Mouse (Mus musculus) heart, postnatal 10 days (tissue): ENCODE measurements around the gene Elk3. TPM values are rescaled to one million over a fixed set of nuclear protein-coding genes. Genes with fewer than 3 reads are reported as not detected.

Source experiments
- DNase-seq, 2 experiments: peaks; one replicate each; pipeline ENCODE4 v3.0.0; 2021
- intact Hi-C: fragments of 180-260 bp; cut with DNase I; formaldehyde crosslinking; loops from one replicate; pipeline ENCODE4 v1.15.1; 2025
- total RNA-seq, 2 experiments: library from RNA; stranded (reverse); gene quantifications; 2 replicates each; pipeline ENCODE4 v1.2.3; 2021

Elk3 gene
- total RNA-seq, 2 experiments from 2014 or later = 106 to 115 TPM

DNA sequence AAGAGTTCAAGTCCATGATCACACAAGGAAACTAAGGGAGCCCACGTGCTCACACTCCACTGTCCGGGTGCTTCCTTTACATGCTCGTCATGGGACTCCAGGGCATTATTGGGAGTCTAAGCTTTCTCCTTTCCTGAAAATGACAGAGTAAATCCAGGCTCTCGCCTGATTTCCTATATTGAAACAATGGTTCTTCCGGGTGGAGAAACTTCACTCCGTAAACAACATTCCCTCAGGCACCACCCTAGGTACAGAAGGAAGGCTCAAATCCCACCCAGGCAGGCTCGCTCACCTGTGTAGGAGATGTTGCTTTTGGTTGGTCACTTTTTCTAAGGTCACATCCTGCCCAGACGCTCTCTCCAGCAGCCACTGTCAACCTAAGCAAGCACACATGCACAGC lies 9.1 kb downstream of the Elk3 start:
- intact Hi-C loops = no loop called here
- no peak for DNase-seq

- DNase-seq = no peak
- intact Hi-C loops = loop anchor here (2.0 to 10.0 kb wide), 2 partner anchors 39 to 247 kb away; partner anchors contain the start of genes Amdhd1 and Ccdc38
These were observed 12.7 kb downstream of the Elk3 start for GRCm38 (mm10) chr10:93298208-93298607.

DNA sequence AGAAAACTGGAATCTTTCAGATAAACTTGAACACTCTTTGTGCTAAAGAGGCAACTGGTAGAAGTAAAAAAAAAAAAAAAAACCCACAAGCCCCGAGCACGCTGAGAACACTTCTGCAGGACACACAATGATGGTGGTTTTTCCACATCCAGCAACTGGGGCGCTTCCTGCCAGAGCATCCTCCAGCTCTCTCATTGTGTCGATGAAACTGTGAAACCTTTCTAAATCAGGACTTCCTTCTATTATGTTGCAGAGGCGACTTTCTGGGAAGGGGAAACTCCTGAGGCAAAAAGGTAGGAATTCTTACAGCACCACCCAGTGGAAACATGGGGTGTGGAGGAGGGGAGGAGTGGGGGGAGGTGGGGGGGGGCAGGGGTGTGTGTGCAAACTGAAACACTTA lies 13.2 kb downstream of the Elk3 start:
- intact Hi-C loops = loop anchor here (2.0 to 10.0 kb wide), 2 partner anchors 39 to 247 kb away; partner anchors contain the start of genes Amdhd1 and Ccdc38
- peak in 1 of 2 experiments; percentile 55 for DNase-seq

GRCm38 (mm10) chr10:93294547-93295219 lies 16.3 kb downstream of the Elk3 start:
- no peak for DNase-seq
- intact Hi-C loops = loop anchor here (1.0 to 10.0 kb wide), 3 partner anchors 13 to 250 kb away; partner anchors contain the start of genes Amdhd1 and Ccdc38

DNA sequence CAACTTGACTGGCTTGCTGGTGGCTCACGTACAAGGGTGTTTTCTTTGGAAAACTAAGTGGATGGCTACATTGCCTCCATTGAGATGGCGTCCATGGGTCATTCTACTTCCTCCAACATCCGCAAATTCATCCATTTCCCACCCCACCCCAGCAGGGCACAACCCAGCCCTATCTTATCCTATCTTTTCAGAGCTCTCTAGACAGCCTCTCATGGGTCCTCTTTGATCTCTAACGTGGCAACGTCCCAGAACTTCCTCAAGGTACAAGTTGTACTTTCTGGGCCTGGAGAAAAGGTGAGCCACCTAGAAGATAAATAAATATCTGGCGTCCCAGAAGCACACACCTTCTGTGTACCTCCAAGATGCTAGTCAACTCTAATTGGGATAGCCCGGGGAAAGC lies 17.3 kb downstream of the Elk3 start:
- intact Hi-C loops = loop anchor here (1.0 to 10.0 kb wide), 4 partner anchors 14 to 251 kb away; partner anchors contain the start of genes Amdhd1 and Ccdc38
- no peak for DNase-seq

DNA sequence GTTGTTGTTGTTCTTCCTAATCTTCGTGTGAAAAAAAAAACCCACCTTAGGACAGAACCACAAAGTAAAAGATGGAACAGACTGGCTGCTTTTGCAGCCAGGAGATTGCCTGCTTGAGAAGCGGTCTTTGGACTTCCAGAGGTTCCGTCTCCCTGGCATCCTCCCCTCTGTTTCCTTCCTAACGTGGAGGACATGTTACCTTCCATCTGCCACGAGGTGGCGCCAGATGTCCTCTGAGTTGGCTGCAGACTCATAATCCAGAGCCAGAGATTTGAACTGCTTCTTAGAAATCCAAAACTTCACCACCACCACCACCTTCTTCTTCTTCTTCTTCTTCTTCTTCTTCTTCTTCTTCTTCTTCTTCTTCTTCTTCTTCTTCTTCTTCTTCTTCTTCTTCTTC lies 19.1 kb downstream of the Elk3 start:
- peak; percentile 90 to 94 for DNase-seq
- intact Hi-C loops = loop anchor here (1.0 to 10.0 kb wide), 5 partner anchors 80 to 253 kb away; partner anchors contain the start of genes Amdhd1 and Ccdc38

DNA sequence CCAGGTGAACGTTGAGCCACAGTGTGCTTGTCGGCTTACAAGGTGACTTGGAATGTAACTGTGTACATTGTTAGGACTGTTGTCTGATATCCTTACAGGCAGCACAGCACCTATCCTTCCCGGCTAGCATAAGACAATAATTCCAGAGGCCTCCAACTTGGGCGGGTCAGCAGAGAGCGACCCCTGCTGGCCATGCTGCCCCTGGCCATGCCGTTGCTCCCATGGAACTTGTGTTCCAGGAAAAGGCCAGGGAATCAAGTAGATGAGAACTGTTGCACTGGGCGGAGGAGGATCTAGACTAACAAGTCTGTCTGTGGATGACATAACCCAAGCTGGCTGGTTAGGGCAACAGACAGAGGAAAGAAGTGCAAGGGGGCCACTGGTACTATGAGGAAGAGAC lies 19.6 kb downstream of the Elk3 start:
- intact Hi-C loops = loop anchor here (1.0 to 10.0 kb wide), 4 partner anchors 81 to 253 kb away; partner anchors contain the start of genes Amdhd1 and Ccdc38
- DNase-seq = peak; percentile 73 to 79

GRCm38 (mm10) chr10:93289404-93289803 lies 21.5 kb downstream of the Elk3 start:
- DNase-seq = no peak
- intact Hi-C loops = loop anchor here (10.0 kb wide), 1 partner anchor 225 kb away; no protein-coding TSS in a partner anchor

DNA sequence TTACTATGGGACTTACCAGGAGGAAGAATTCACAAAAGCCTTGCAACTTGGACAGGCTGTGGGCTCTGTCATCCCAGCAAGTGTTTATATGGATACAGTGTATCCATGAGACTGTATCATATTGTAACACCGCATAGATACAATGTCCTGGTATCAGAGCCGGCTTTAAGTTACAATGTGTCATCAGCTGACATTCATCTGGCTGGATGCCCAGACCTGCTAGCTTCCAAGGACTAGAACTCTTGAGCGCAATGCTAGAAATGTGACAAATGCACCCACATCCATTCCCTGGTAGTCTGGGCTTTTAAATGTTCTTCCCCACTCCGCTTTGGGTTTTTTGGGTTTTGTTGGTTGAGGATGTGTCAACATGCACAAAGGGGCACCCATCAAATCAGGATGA lies 22.6 kb downstream of the Elk3 start:
- intact Hi-C loops = loop anchor here (10.0 kb wide), 1 partner anchor 224 kb away; no protein-coding TSS in a partner anchor
- peak in 1 of 2 experiments; percentile 65 for DNase-seq

DNA sequence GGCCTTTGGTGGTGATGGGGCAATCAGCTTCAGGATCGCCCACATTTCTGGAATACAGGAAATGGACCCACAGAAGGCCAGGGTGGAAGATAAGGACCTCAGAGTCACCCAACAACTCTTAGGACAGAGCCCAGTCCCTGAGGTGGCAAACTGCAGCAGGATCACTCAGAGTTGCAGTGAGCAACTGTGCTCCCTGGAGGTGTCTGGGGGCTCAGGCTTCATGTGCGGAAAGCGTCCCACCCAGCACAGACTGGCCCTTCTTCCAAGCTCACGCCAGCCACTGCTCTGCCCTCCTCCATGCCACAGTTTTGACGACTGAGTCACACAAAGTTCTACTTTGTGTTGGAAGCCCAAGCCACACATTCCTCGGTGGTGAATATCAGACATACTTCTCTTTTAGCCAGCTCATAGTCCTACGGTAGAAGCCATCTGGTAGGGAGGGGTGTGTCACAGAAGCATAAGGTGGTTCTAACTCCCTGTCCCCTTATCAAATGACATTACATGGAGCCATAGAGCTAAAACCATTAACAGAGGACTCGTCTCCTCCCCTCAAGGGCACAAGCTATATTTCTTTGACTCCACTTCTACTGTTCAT lies 23.3 kb downstream of the Elk3 start:
- intact Hi-C loops = loop anchor here (10.0 kb wide), 1 partner anchor 223 kb away; no protein-coding TSS in a partner anchor
- no peak for DNase-seq

DNA sequence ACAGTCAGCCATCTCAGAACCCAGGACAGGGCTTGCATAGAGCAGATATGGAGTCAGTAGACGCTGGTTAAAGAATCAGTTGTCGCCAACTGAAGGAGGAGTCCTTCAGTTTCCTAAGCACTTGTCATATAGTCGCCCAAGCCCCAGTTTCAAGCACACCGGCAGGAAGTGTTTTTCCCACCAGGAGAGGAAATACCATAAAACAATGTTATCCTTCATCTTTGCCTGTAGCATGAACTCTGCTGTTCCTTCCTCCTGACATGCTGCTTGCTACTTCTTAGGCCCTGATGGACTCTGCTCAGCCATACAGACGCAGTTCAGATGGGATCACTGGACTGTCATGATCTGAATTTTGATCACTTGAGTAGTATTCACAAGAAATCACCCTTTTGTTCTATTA lies 25.4 kb downstream of the Elk3 start:
- intact Hi-C loops = loop anchor here (10.0 kb wide), 1 partner anchor 221 kb away; no protein-coding TSS in a partner anchor
- DNase-seq = no peak

GRCm38 (mm10) chr10:93283258-93283657 lies 27.7 kb downstream of the Elk3 start:
- no peak for DNase-seq
- intact Hi-C loops = loop anchor here (10.0 kb wide), 1 partner anchor 218 kb away; no protein-coding TSS in a partner anchor

GRCm38 (mm10) chr10:93282526-93282964 lies 28.4 kb downstream of the Elk3 start:
- peak; percentile 77 for DNase-seq
- intact Hi-C loops = loop anchor here (10.0 kb wide), 1 partner anchor 218 kb away; no protein-coding TSS in a partner anchor

- intact Hi-C loops = loop anchor here (10.0 kb wide), 1 partner anchor 216 kb away; no protein-coding TSS in a partner anchor
- DNase-seq = no peak
These were observed 29.8 kb downstream of the Elk3 start for GRCm38 (mm10) chr10:93281092-93281491.

DNA sequence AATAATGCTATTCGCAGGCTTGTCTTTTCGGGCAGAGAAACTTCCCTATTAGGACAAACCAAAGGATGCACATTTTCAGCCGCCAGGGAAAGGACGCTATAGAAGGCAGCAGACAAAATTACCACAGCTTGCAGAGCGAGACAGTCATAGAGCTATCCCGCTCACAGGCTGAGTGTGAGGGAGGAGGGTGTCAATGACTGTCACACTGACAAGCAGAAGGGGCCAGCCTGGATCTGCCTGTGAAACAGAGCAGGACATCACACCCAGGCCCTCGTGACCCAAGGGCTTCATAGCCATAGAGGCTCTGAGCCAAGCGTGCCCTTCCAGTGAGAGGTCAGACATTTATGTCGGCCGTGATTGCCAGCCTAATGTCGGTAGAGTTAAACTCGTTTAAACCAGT lies 30.3 kb downstream of the Elk3 start:
- no peak for DNase-seq

GRCm38 (mm10) chr10:93279062-93279461 lies 31.9 kb downstream of the Elk3 start:
- intact Hi-C loops = no loop called here
- DNase-seq = no peak

More for the DNA sequence above, 30.3 kb downstream of the Elk3 start:
- intact Hi-C loops = loop anchor here (10.0 kb wide), 1 partner anchor 216 kb away; no protein-coding TSS in a partner anchor

DNA sequence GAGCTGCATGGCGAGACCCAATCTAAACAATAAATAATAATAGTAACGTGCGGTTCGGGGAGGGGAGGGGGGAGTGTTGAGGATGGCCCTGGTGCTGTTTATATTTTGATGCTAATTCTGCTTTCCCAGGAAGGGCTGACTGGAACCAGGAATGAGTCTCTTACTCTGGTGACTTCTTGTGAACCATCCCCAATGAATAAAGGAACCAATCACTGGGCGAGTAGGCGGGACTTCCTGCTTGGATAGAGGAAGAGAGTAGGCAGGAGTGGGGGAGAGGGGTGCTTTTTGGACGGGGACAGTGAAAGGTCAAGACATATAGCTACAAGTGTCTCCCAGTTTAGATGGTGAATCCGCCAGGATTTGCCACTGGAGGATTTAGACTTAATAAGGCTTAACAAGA lies 32.6 kb downstream of the Elk3 start:
- intact Hi-C loops = no loop called here

GRCm38 (mm10) chr10:93276857-93277256 lies 34.1 kb downstream of the Elk3 start:
- intact Hi-C loops = no loop called here

More for the DNA sequence above, 32.6 kb downstream of the Elk3 start:
- DNase-seq = no peak

DNA sequence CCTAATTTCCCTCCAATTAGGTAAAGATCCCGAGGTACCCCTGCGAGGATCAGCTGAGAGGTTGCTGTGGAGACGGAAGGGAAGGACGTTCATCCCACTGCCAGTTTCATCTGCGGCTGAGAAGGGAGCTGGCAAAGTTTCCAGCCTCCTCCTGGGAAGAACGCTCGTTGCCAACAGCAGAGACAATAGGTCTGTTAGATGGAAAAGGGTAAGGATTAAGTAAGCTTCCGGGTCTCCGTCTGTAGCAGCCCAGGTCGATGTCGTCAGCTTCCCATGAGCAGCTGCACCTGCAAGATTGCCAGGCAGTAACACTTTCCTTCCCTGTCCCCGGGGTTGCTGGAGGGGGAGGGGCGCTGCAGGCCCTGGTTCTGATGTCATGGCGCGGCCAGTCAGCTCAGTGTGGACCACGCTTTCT lies 34.6 kb downstream of the Elk3 start:
- DNase-seq = peak; percentile 83 to 84
- intact Hi-C loops = no loop called here

More at GRCm38 (mm10) chr10:93276857-93277256, 34.1 kb downstream of the Elk3 start:
- no peak for DNase-seq

DNA sequence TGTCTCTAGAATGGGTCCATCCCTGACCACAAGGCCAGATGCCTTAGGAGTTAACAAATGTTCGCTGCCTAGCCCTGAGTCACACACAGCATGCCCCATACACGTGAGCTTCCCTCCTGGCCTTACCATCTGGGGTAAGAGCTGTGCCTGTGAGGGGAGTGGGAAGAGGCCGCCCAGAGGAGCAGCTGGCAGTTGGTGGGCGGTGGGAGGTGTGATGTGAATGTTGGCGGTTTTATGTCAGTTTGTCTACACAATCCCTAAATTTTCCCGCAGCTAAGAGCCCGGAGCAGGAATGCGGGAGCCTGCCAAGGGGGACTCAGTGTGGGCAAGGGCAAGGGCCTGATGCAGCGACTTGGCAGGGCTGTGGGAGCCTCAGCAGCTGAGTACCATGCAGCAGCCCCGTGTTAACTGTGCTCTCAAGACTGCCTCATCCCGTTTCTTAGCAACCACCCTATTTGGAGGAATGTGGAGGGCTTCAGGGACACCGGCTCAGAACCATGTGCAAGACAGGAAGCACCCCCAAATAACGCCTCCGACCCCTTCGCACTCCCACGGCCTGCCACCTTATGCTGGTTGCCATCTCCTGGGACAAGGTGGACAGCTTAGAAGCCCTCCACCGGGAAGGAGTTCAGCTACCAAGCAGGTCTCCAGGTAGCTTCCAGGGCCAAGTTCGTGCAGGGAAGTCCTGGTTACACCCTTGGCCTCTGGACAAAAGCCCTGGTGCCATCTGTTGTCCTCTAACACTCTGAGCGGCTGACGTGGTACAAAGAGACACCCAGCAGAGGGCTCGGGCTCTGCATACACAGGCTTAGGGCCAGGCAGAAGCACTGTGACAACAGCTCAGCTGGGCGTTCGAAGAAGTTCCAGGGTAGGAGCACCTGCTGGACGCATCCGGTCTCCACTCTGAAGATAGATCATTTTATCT lies 35.5 kb downstream of the Elk3 start:
- peak in 1 of 2 experiments; percentile 57 for DNase-seq
- intact Hi-C loops = no loop called here
